Mouse (Mus musculus): ENCODE results near the gene Rerg. TPM values are rescaled to one million over a fixed set of nuclear protein-coding genes. Genes with fewer than 3 reads are reported as not detected.

Gene Rerg
- total RNA-seq, 1 experiment: 1.1 TPM

- Histone ChIP-seq H3K9ac (ENCODE audit: insufficient read depth, low read depth, low read length, poor library complexity, severe bottlenecking) (peak overlapping the region; percentile 82), H3K4me1 (ENCODE audit: control insufficient read depth in 2 of 2, insufficient read depth in 2 of 2, low read length in 2 of 2, poor library complexity in 1 of 2) (peaks cover 0 to 4% of the 10 kb centered on the region in 2 experiments; a peak in 2 of 4 replicates), H3K4me3 (ENCODE audit: insufficient read depth in 1 of 2, low read depth in 1 of 2, low read length in 2 of 2, poor library complexity in 1 of 2, severe bottlenecking in 1 of 2) (peak overlapping the region; percentile 50 to 70), H3K27ac (ENCODE audit: insufficient read depth, low read depth, low read length, poor library complexity, severe bottlenecking) (no peak overlapping the region), H3K36me3 (ENCODE audit: control insufficient read depth, insufficient read depth, low read length, poor library complexity, severe bottlenecking) (no peaks in the 10 kb centered on the region), H3K9me3 (ENCODE audit: control insufficient read depth, insufficient read depth, low read depth, low read length) (no peaks in the 10 kb centered on the region)
- TF ChIP-seq ZNF384 (IDR thresholded peaks at IDR 0.05; ENCODE audit: low read depth, low read length) (no peak), ZC3H11A (IDR thresholded peaks at IDR 0.05; ENCODE audit: borderline replicate concordance, low read depth, low read length) (no peak), MAFK (IDR thresholded peaks at IDR 0.05; ENCODE audit: insufficient read depth, low read depth, low read length) (no peak), HCFC1 (IDR thresholded peaks at IDR 0.05; ENCODE audit: borderline replicate concordance, insufficient read depth, low read length) (no peak)
- peak; percentile 77 for DNase-seq (ENCODE audit: low read depth, low spot score)
- in situ Hi-C loops (cut with MboI; ENCODE audit: low sequenced_read_pairs in 2 of 2, unreplicated experiment in 2 of 2): no loop called here
These were observed 927 bp downstream of the Rerg start for GRCm38 (mm10) chr6:137169171-137169968.

- Histone ChIP-seq H3K9me3 (ENCODE audit: control insufficient read depth, insufficient read depth, low read depth, low read length) (no peaks in the 10 kb centered on the region), H3K4me3 (ENCODE audit: insufficient read depth in 1 of 2, low read depth in 1 of 2, low read length in 2 of 2, poor library complexity in 1 of 2, severe bottlenecking in 1 of 2) (no peak overlapping the region), H3K27ac (ENCODE audit: insufficient read depth, low read depth, low read length, poor library complexity, severe bottlenecking) (no peak overlapping the region), H3K4me1 (ENCODE audit: control insufficient read depth in 2 of 2, insufficient read depth in 2 of 2, low read length in 2 of 2, poor library complexity in 1 of 2) (peaks cover 0 to 10% of the 10 kb centered on the region in 2 experiments; a peak in 3 of 4 replicates), H3K9ac (ENCODE audit: insufficient read depth, low read depth, low read length, poor library complexity, severe bottlenecking) (no peak overlapping the region), H3K36me3 (ENCODE audit: control insufficient read depth, insufficient read depth, low read length, poor library complexity, severe bottlenecking) (no peaks in the 10 kb centered on the region)
- no peak for DNase-seq (ENCODE audit: low read depth, low spot score)
- in situ Hi-C loops (cut with MboI; ENCODE audit: low sequenced_read_pairs in 2 of 2, unreplicated experiment in 2 of 2): no loop called here
- no peak for TF ChIP-seq CHD2 (IDR thresholded peaks at IDR 0.05; ENCODE audit: low read depth, low read length)
These were observed 3.5 kb downstream of the Rerg start for GRCm38 (mm10) chr6:137166843-137167242.

GRCm38 (mm10) chr6:137163571-137163970 is 6.7 kb downstream of the Rerg start:
- TF ChIP-seq MAFK (IDR thresholded peaks at IDR 0.05; ENCODE audit: insufficient read depth, low read depth, low read length) (no peak), CHD2 (IDR thresholded peaks at IDR 0.05; ENCODE audit: low read depth, low read length) (no peak), ZNF384 (IDR thresholded peaks at IDR 0.05; ENCODE audit: low read depth, low read length) (no peak), HCFC1 (IDR thresholded peaks at IDR 0.05; ENCODE audit: borderline replicate concordance, insufficient read depth, low read length) (no peak), ZC3H11A (IDR thresholded peaks at IDR 0.05; ENCODE audit: borderline replicate concordance, low read depth, low read length) (no peak)
- H3K4me1 ChIP-seq (ENCODE audit: control insufficient read depth in 2 of 2, insufficient read depth in 2 of 2, low read length in 2 of 2, poor library complexity in 1 of 2): peaks cover 0 to 18% of the 10 kb centered on the region in 2 experiments; a peak in 2 of 4 replicates
- no peak overlapping the region for H3K27ac ChIP-seq (ENCODE audit: insufficient read depth, low read depth, low read length, poor library complexity, severe bottlenecking)
- H3K4me3 ChIP-seq (ENCODE audit: insufficient read depth in 1 of 2, low read depth in 1 of 2, low read length in 2 of 2, poor library complexity in 1 of 2, severe bottlenecking in 1 of 2): no peak overlapping the region
- in situ Hi-C loops (cut with MboI; ENCODE audit: low sequenced_read_pairs in 2 of 2, unreplicated experiment in 2 of 2): no loop called here
- DNase-seq (ENCODE audit: low read depth, low spot score): no peak
- H3K9me3 ChIP-seq (ENCODE audit: control insufficient read depth, insufficient read depth, low read depth, low read length): no peaks in the 10 kb centered on the region
- no peaks in the 10 kb centered on the region for H3K36me3 ChIP-seq (ENCODE audit: control insufficient read depth, insufficient read depth, low read length, poor library complexity, severe bottlenecking)
- no peak overlapping the region for H3K9ac ChIP-seq (ENCODE audit: insufficient read depth, low read depth, low read length, poor library complexity, severe bottlenecking)

- Histone ChIP-seq H3K4me1 (ENCODE audit: control insufficient read depth in 2 of 2, insufficient read depth in 2 of 2, low read length in 2 of 2, poor library complexity in 1 of 2) (peaks cover 0 to 18% of the 10 kb centered on the region in 2 experiments; a peak in 2 of 4 replicates), H3K4me3 (ENCODE audit: insufficient read depth in 1 of 2, low read depth in 1 of 2, low read length in 2 of 2, poor library complexity in 1 of 2, severe bottlenecking in 1 of 2) (no peak overlapping the region), H3K27ac (ENCODE audit: insufficient read depth, low read depth, low read length, poor library complexity, severe bottlenecking) (no peak overlapping the region), H3K9ac (ENCODE audit: insufficient read depth, low read depth, low read length, poor library complexity, severe bottlenecking) (no peak overlapping the region), H3K36me3 (ENCODE audit: control insufficient read depth, insufficient read depth, low read length, poor library complexity, severe bottlenecking) (no peaks in the 10 kb centered on the region), H3K9me3 (ENCODE audit: control insufficient read depth, insufficient read depth, low read depth, low read length) (no peaks in the 10 kb centered on the region)
- in situ Hi-C loops (cut with MboI; ENCODE audit: low sequenced_read_pairs in 2 of 2, unreplicated experiment in 2 of 2): no loop called here
- DNase-seq (ENCODE audit: low read depth, low spot score): no peak
- TF ChIP-seq MAFK (IDR thresholded peaks at IDR 0.05; ENCODE audit: insufficient read depth, low read depth, low read length) (no peak), HCFC1 (IDR thresholded peaks at IDR 0.05; ENCODE audit: borderline replicate concordance, insufficient read depth, low read length) (no peak), CHD2 (IDR thresholded peaks at IDR 0.05; ENCODE audit: low read depth, low read length) (no peak), ZC3H11A (IDR thresholded peaks at IDR 0.05; ENCODE audit: borderline replicate concordance, low read depth, low read length) (no peak), ZNF384 (IDR thresholded peaks at IDR 0.05; ENCODE audit: low read depth, low read length) (no peak)
These were observed 7.2 kb downstream of the Rerg start for GRCm38 (mm10) chr6:137163061-137163460.
